7 mouse cellular contexts compared by ENCODE assay signal in genomic region chr11:101465101-101465868, GRCm38 (mm10). TPM values are rescaled to one million over a fixed set of nuclear protein-coding genes. Genes with fewer than 3 reads are reported as not detected.
DNase-seq lines count a peak whose midpoint lies in the region; ATAC-seq and TF ChIP-seq lines count a peak whose summit lies in the region.

No protein-coding gene starts in this region.

- H3K36me3 ChIP-seq in MEL (ENCODE audit: control insufficient read depth in 1 of 2, insufficient read depth in 2 of 2, low read length in 2 of 2): peaks cover 0 to 27% of the 10 kb centered on the region in 2 experiments; a peak in 3 of 4 replicates
- peaks cover 22% of the 10 kb centered on the region for H3K36me3 ChIP-seq in forebrain, postnatal 0 days (ENCODE audit: insufficient read depth)
- peaks cover 22% of the 10 kb centered on the region for H3K36me3 ChIP-seq in hindbrain, embryonic 12.5 days
- H3K36me3 ChIP-seq in midbrain, embryonic 16.5 days (ENCODE audit: control insufficient read depth, insufficient read depth, low read length): peaks cover 18% of the 10 kb centered on the region
- no peaks in the 10 kb centered on the region for H3K36me3 ChIP-seq in testis, adult 2 months (ENCODE audit: control insufficient read depth, insufficient read depth, low read length)

- no peaks in the 10 kb centered on the region for H3K27me3 ChIP-seq in MEL (ENCODE audit: control insufficient read depth in 1 of 2, insufficient read depth in 2 of 2, low read length in 2 of 2)
- H3K27me3 ChIP-seq in forebrain, postnatal 0 days (ENCODE audit: insufficient read depth, low read length): no peaks in the 10 kb centered on the region
- H3K27me3 ChIP-seq in hindbrain, embryonic 12.5 days: no peaks in the 10 kb centered on the region
- H3K27me3 ChIP-seq in midbrain, embryonic 16.5 days (ENCODE audit: control insufficient read depth, insufficient read depth, low read depth, low read length): no peaks in the 10 kb centered on the region
- no peaks in the 10 kb centered on the region for H3K27me3 ChIP-seq in testis, adult 2 months (ENCODE audit: control insufficient read depth, insufficient read depth, low read length)

- peak overlapping the region; percentile 78 for H3K9ac ChIP-seq in MEL (ENCODE audit: control insufficient read depth, low read depth, low read length, poor library complexity, severe bottlenecking)
- H3K9ac ChIP-seq in forebrain, postnatal 0 days: peak overlapping the region; percentile 70
- H3K9ac ChIP-seq in hindbrain, embryonic 12.5 days: peak overlapping the region; percentile 91
- peak overlapping the region; percentile 97 for H3K9ac ChIP-seq in midbrain, embryonic 16.5 days (ENCODE audit: low read depth, low read length)

- peak overlapping the region; percentile 70 to 82 for H3K4me3 ChIP-seq in MEL (ENCODE audit: control insufficient read depth in 1 of 2, insufficient read depth in 1 of 2, low read depth in 2 of 2, low read length in 2 of 2)
- peak overlapping the region; percentile 78 for H3K4me3 ChIP-seq in forebrain, postnatal 0 days (ENCODE audit: low read depth, low read length)
- H3K4me3 ChIP-seq in hindbrain, embryonic 12.5 days: peak overlapping the region; percentile 92
- peak overlapping the region; percentile 98 for H3K4me3 ChIP-seq in midbrain, embryonic 16.5 days (ENCODE audit: low read depth, low read length)
- H3K4me3 ChIP-seq in testis, adult 2 months (ENCODE audit: control insufficient read depth, low read depth, low read length): peak overlapping the region; percentile 91

- ATAC-seq in forebrain, postnatal 0 days: peak; percentile 61
- ATAC-seq in hindbrain, embryonic 12.5 days (ENCODE audit: low FRiP score): peak; percentile 38
- peak; percentile 41 for ATAC-seq in midbrain, embryonic 16.5 days

- H3K79me2 ChIP-seq in MEL (ENCODE audit: control insufficient read depth, insufficient read depth, low read length, poor library complexity): peaks cover 6% of the 10 kb centered on the region; the same call in 1 of the 2 replicates

- H3K4me2 ChIP-seq in forebrain, postnatal 0 days (ENCODE audit: low read depth): peak overlapping the region; percentile 85
- peak overlapping the region; percentile 83 for H3K4me2 ChIP-seq in hindbrain, embryonic 12.5 days (replicated peaks)
- peak overlapping the region; percentile 79 for H3K4me2 ChIP-seq in midbrain, embryonic 16.5 days (ENCODE audit: low read length)

- no peak for TF ChIP-seq RAD21 in MEL (IDR thresholded peaks at IDR 0.05; ENCODE audit: low read depth, low read length)

- H3K4me1 ChIP-seq in MEL (ENCODE audit: control insufficient read depth in 1 of 2, insufficient read depth in 2 of 2, low read length in 2 of 2): peaks cover 12 to 33% of the 10 kb centered on the region in 2 experiments
- peaks cover 14% of the 10 kb centered on the region for H3K4me1 ChIP-seq in forebrain, postnatal 0 days (ENCODE audit: insufficient read depth)
- H3K4me1 ChIP-seq in hindbrain, embryonic 12.5 days: peaks cover 60% of the 10 kb centered on the region
- H3K4me1 ChIP-seq in midbrain, embryonic 16.5 days (ENCODE audit: control insufficient read depth, insufficient read depth, low read length): peaks cover 46% of the 10 kb centered on the region
- H3K4me1 ChIP-seq in testis, adult 2 months (ENCODE audit: control insufficient read depth, insufficient read depth, low read length): peaks cover 30% of the 10 kb centered on the region

- no peak; a peak in 1 of 6 replicates for TF ChIP-seq CTCF in MEL (IDR thresholded peaks at IDR 0.05 in 2 of 3, conservative IDR thresholded peaks at IDR 0.05 in 1 of 3; ENCODE audit: control insufficient read depth in 1 of 3, insufficient read depth in 1 of 3, low read depth in 2 of 3, low read length in 3 of 3, poor library complexity in 1 of 3, severe bottlenecking in 1 of 3)
- peak; percentile 50 for TF ChIP-seq CTCF in forebrain, postnatal 0 days (IDR thresholded peaks at IDR 0.05; ENCODE audit: low read depth)
- TF ChIP-seq CTCF in testis, adult 2 months (IDR thresholded peaks at IDR 0.05; ENCODE audit: control insufficient read depth, insufficient read depth, insufficient replicate concordance, low read depth, low read length): no peak

- no peak for TF ChIP-seq POLR2A in MEL (IDR thresholded peaks at IDR 0.05; ENCODE audit: control insufficient read depth in 1 of 2, insufficient read depth in 1 of 2, low read depth in 1 of 2, low read length in 2 of 2, poor library complexity in 1 of 2)
- no peak for TF ChIP-seq POLR2A in testis, adult 2 months (IDR thresholded peaks at IDR 0.05; ENCODE audit: control insufficient read depth, low read depth, low read length)

- peak in 1 of 2 experiments; percentile 20; a peak in 1 of 4 replicates for TF ChIP-seq EP300 in MEL (IDR thresholded peaks at IDR 0.05; ENCODE audit: low read depth in 1 of 2, low read length in 2 of 2)

- no peaks in the 10 kb centered on the region for H3K9me3 ChIP-seq in MEL (replicated peaks; ENCODE audit: insufficient read depth, low read length)
- H3K9me3 ChIP-seq in forebrain, postnatal 0 days (ENCODE audit: low read length): no peaks in the 10 kb centered on the region
- no peaks in the 10 kb centered on the region for H3K9me3 ChIP-seq in hindbrain, embryonic 12.5 days (replicated peaks)
- H3K9me3 ChIP-seq in midbrain, embryonic 16.5 days (replicated peaks; ENCODE audit: control insufficient read depth, low read length, poor library complexity, severe bottlenecking): no peaks in the 10 kb centered on the region

- peak overlapping the region; percentile 82 for H3K27ac ChIP-seq in MEL (ENCODE audit: control insufficient read depth, low read depth, low read length)
- peak overlapping the region; percentile 78 for H3K27ac ChIP-seq in forebrain, postnatal 0 days (ENCODE audit: low read depth, low read length)
- H3K27ac ChIP-seq in hindbrain, embryonic 12.5 days: peak overlapping the region; percentile 94
- peak overlapping the region; percentile 96 for H3K27ac ChIP-seq in midbrain, embryonic 16.5 days (ENCODE audit: low read length)
- H3K27ac ChIP-seq in testis, adult 2 months (ENCODE audit: control insufficient read depth, insufficient read depth, low read depth, low read length): peak overlapping the region; percentile 44

- peak; percentile 91 for DNase-seq in MEL (ENCODE audit: low read depth, low spot score)
- peak; percentile 63 for DNase-seq in adrenal gland, postnatal 25 days
- DNase-seq in forebrain, postnatal 0 days: peak; percentile 82
- peak; percentile 45 for DNase-seq in liver

- 3% methylated on average over 51 of the region's 51 CpGs for WGBS in forebrain, postnatal 0 days
- WGBS in hindbrain, embryonic 12.5 days: under 1% methylated on average over 51 of the region's 51 CpGs
- 0% methylated on average over 51 of the region's 51 CpGs for WGBS in midbrain, embryonic 16.5 days

RNA-seq across cellular contexts. Expression of gene Rnd2, which starts 0.5 kb away (rescaled TPM):
- 4.2 and 6.4 TPM in 2 replicates for total RNA-seq in MEL (2012; rRNA removed)
- 10 to 100 TPM in 1 of 2 experiments, not detected in 1; 18.6 TPM for polyA plus RNA-seq in MEL (2012; ENCODE audit: insufficient read depth in 1 of 2, insufficient read length in 2 of 2, low read depth in 1 of 2, low replicate concordance in 2 of 2, missing spikeins in 1 of 2)
- 8.1 and 11.1 TPM in 2 replicates for total RNA-seq in adrenal gland, postnatal 25 days (2021)
- total RNA-seq in forebrain, postnatal 0 days (2014; rRNA removed): 61.9 and 71.4 TPM in 2 replicates
- 88.1 and 96.6 TPM in 2 replicates for polyA plus RNA-seq in forebrain, postnatal 0 days (2015; fragmentation: Nextera tagmentation; extraction: Ambion mirVana)
- 112 and 121 TPM in 2 replicates for polyA plus RNA-seq in hindbrain, embryonic 12.5 days (2016; fragmentation: Nextera tagmentation; extraction: Ambion mirVana)
- 67.7 and 76.5 TPM in 2 replicates for polyA plus RNA-seq in midbrain, embryonic 16.5 days (2015; fragmentation: Nextera tagmentation; extraction: Ambion mirVana)
- 19.2 and 21.1 TPM in 2 replicates for polyA plus RNA-seq in testis, adult 2 months (2012; rRNA removed)

RNA-seq across cellular contexts. Expression of gene Vat1, which starts 0.7 kb away (rescaled TPM):
- 43.9 and 49.5 TPM in 2 replicates for total RNA-seq in MEL (2012; rRNA removed)
- 100 to 1,000 TPM in 1 of 2 experiments, not detected in 1; 125 TPM for polyA plus RNA-seq in MEL (2012; ENCODE audit: insufficient read depth in 1 of 2, insufficient read length in 2 of 2, low read depth in 1 of 2, low replicate concordance in 2 of 2, missing spikeins in 1 of 2)
- total RNA-seq in adrenal gland, postnatal 25 days (2021): 104 and 112 TPM in 2 replicates
- 131 and 174 TPM in 2 replicates for total RNA-seq in forebrain, postnatal 0 days (2014; rRNA removed)
- polyA plus RNA-seq in forebrain, postnatal 0 days (2015; fragmentation: Nextera tagmentation; extraction: Ambion mirVana): 73.3 and 92.7 TPM in 2 replicates
- 94.8 and 95.7 TPM in 2 replicates for polyA plus RNA-seq in hindbrain, embryonic 12.5 days (2016; fragmentation: Nextera tagmentation; extraction: Ambion mirVana)
- 134 and 145 TPM in 2 replicates for polyA plus RNA-seq in midbrain, embryonic 16.5 days (2015; fragmentation: Nextera tagmentation; extraction: Ambion mirVana)
- 40.0 and 43.3 TPM in 2 replicates for polyA plus RNA-seq in testis, adult 2 months (2012; rRNA removed)

RNA-seq across cellular contexts. Expression of gene Ifi35, which starts 17.1 kb away (rescaled TPM):
- total RNA-seq in MEL (2012; rRNA removed): 37.5 and 64.4 TPM in 2 replicates
- polyA plus RNA-seq in MEL (2012; ENCODE audit: insufficient read depth in 1 of 2, insufficient read length in 2 of 2, low read depth in 1 of 2, low replicate concordance in 2 of 2, missing spikeins in 1 of 2): 100 to 1,000 TPM in 1 of 2 experiments, 10 to 100 TPM in 1; 35.5 to 146 TPM
- total RNA-seq in adrenal gland, postnatal 25 days (2021): 33.5 and 39.5 TPM in 2 replicates
- total RNA-seq in forebrain, postnatal 0 days (2014; rRNA removed): 3.2 and 5.2 TPM in 2 replicates
- polyA plus RNA-seq in forebrain, postnatal 0 days (2015; fragmentation: Nextera tagmentation; extraction: Ambion mirVana): 3.8 and 5.1 TPM in 2 replicates
- polyA plus RNA-seq in hindbrain, embryonic 12.5 days (2016; fragmentation: Nextera tagmentation; extraction: Ambion mirVana): 4.2 and 5.7 TPM in 2 replicates
- polyA plus RNA-seq in midbrain, embryonic 16.5 days (2015; fragmentation: Nextera tagmentation; extraction: Ambion mirVana): 2.5 and 3.1 TPM in 2 replicates
- polyA plus RNA-seq in testis, adult 2 months (2012; rRNA removed): 3.2 and 3.6 TPM in 2 replicates

RNA-seq across cellular contexts. Expression of gene Rpl27, which starts 23.2 kb away (rescaled TPM):
- 2,405 and 2,621 TPM in 2 replicates for total RNA-seq in MEL (2012; rRNA removed)
- 100 to 1,000 TPM in 1 of 2 experiments, not detected in 1; 595 TPM for polyA plus RNA-seq in MEL (2012; ENCODE audit: insufficient read depth in 1 of 2, insufficient read length in 2 of 2, low read depth in 1 of 2, low replicate concordance in 2 of 2, missing spikeins in 1 of 2)
- 74.2 and 91.6 TPM in 2 replicates for total RNA-seq in adrenal gland, postnatal 25 days (2021)
- 785 and 1,503 TPM in 2 replicates for total RNA-seq in forebrain, postnatal 0 days (2014; rRNA removed)
- 274 and 348 TPM in 2 replicates for polyA plus RNA-seq in forebrain, postnatal 0 days (2015; fragmentation: Nextera tagmentation; extraction: Ambion mirVana)
- polyA plus RNA-seq in hindbrain, embryonic 12.5 days (2016; fragmentation: Nextera tagmentation; extraction: Ambion mirVana): 320 and 344 TPM in 2 replicates
- 185 and 220 TPM in 2 replicates for polyA plus RNA-seq in midbrain, embryonic 16.5 days (2015; fragmentation: Nextera tagmentation; extraction: Ambion mirVana)
- 161 and 224 TPM in 2 replicates for polyA plus RNA-seq in testis, adult 2 months (2012; rRNA removed)

RNA-seq across cellular contexts. Expression of gene Ptges3l, which starts 40.2 kb away (rescaled TPM):
- 1.4 and 1.6 TPM in 2 replicates for total RNA-seq in MEL (2012; rRNA removed)
- polyA plus RNA-seq in MEL (2012; ENCODE audit: insufficient read depth in 1 of 2, insufficient read length in 2 of 2, low read depth in 1 of 2, low replicate concordance in 2 of 2, missing spikeins in 1 of 2): 1 to 10 TPM in 1 of 2 experiments, not detected in 1; 2.3 TPM
- 3.2 and 3.9 TPM in 2 replicates for total RNA-seq in adrenal gland, postnatal 25 days (2021)
- total RNA-seq in forebrain, postnatal 0 days (2014; rRNA removed): 0.62 and 1.8 TPM in 2 replicates
- polyA plus RNA-seq in forebrain, postnatal 0 days (2015; fragmentation: Nextera tagmentation; extraction: Ambion mirVana): 1.2 and 2.4 TPM in 2 replicates
- polyA plus RNA-seq in hindbrain, embryonic 12.5 days (2016; fragmentation: Nextera tagmentation; extraction: Ambion mirVana): 3.0 and 5.9 TPM in 2 replicates
- polyA plus RNA-seq in midbrain, embryonic 16.5 days (2015; fragmentation: Nextera tagmentation; extraction: Ambion mirVana): 3.0 and 3.1 TPM in 2 replicates
- 34.6 and 39.1 TPM in 2 replicates for polyA plus RNA-seq in testis, adult 2 months (2012; rRNA removed)

Comparison
In these comparisons a context has a peak if more than half of its experiments do, and no peak if none do; other contexts are left out.
1. Peak in every context shown above with its lines: DNase-seq, ATAC-seq, H3K4me3 ChIP-seq and H3K27ac ChIP-seq.
2. H3K27ac ChIP-seq: peak in every context shown above with its lines; median percentile 96 in midbrain, embryonic 16.5 days; 94 in hindbrain, embryonic 12.5 days; 82 in MEL; 78 in forebrain, postnatal 0 days; 44 in testis, adult 2 months.